In genomic region chr12:80846861-80847268, GRCm38 (mm10) we compare ENCODE assay signal across 10 mouse cellular contexts. TPM values are rescaled to one million over a fixed set of nuclear protein-coding genes. Genes with fewer than 3 reads are reported as not detected.
DNase-seq lines count a peak whose midpoint lies in the region; ATAC-seq lines count a peak whose summit lies in the region.
"Had no signal": no experiment of that assay in that cellular context is flagged by ENCODE, and none has a peak within 500 bp of the region (broad histone marks: within the 10 kb centered on the region; RNA-seq: fewer than 3 reads in every experiment).

No protein-coding gene starts in this region.

- H3K9ac ChIP-seq in midbrain, embryonic 11.5 days (ENCODE audit: low read length) = no peak overlapping the region
- H3K9ac ChIP-seq in midbrain, embryonic 13.5 days (replicated peaks) = no peak overlapping the region
- H3K9ac ChIP-seq: lung, embryonic 15.5 days had no signal

- H3K27ac ChIP-seq in midbrain, embryonic 11.5 days (ENCODE audit: low read depth, low read length) = no peak overlapping the region
- no peak overlapping the region for H3K27ac ChIP-seq in midbrain, embryonic 13.5 days
- H3K27ac ChIP-seq: lung, embryonic 15.5 days had no signal

- WGBS in midbrain, embryonic 11.5 days = 95% methylated on average over 1 of the region's 1 CpGs
- WGBS in midbrain, embryonic 13.5 days = 88% methylated on average over 1 of the region's 1 CpGs

- no peaks in the 10 kb centered on the region for H3K9me3 ChIP-seq in midbrain, embryonic 11.5 days (ENCODE audit: control insufficient read depth, low read length)
- H3K9me3 ChIP-seq in midbrain, embryonic 13.5 days = no peaks in the 10 kb centered on the region
- H3K9me3 ChIP-seq: lung, embryonic 15.5 days had no signal

- peak; percentile 91 for DNase-seq in heart, adult 11 months
- DNase-seq in heart, postnatal 4 days = no peak
- DNase-seq in midbrain, embryonic 11.5 days (ENCODE audit: low spot score, missing footprints) = peak; percentile 64
- no peak for DNase-seq in thymus, postnatal 25 days
- DNase-seq in ovary, postnatal 10 days (ENCODE audit: low spot score) = no peak
- no peak for DNase-seq in right cerebral cortex, postnatal 25 days
- DNase-seq: adrenal gland, postnatal 25 days had no signal

- no peak overlapping the region for H3K4me2 ChIP-seq in midbrain, embryonic 11.5 days
- H3K4me2 ChIP-seq in midbrain, embryonic 13.5 days (replicated peaks) = no peak overlapping the region
- H3K4me2 ChIP-seq: lung, embryonic 15.5 days had no signal

- H3K4me3 ChIP-seq in midbrain, embryonic 11.5 days (ENCODE audit: low read depth, low read length) = no peak overlapping the region
- H3K4me3 ChIP-seq in midbrain, embryonic 13.5 days (replicated peaks) = no peak overlapping the region
- H3K4me3 ChIP-seq: lung, embryonic 15.5 days had no signal

- H3K36me3 ChIP-seq in midbrain, embryonic 11.5 days (ENCODE audit: control insufficient read depth, insufficient read depth, low read length) = no peaks in the 10 kb centered on the region
- H3K36me3 ChIP-seq in midbrain, embryonic 13.5 days = no peaks in the 10 kb centered on the region
- H3K36me3 ChIP-seq: lung, embryonic 15.5 days had no signal

- ATAC-seq in midbrain, embryonic 11.5 days (ENCODE audit: low FRiP score) = no peak
- no peak for ATAC-seq in midbrain, embryonic 13.5 days
- peak; percentile 75 to 76 for ATAC-seq in hematopoietic stem cell, adult 5-6 weeks (replicated peaks in 1 of 2; ENCODE audit: insufficient read depth in 1 of 2, low FRiP score in 2 of 2, low TSS enrichment in 1 of 2, low read depth in 1 of 2, poor library complexity in 2 of 2, severe bottlenecking in 2 of 2)

- no peaks in the 10 kb centered on the region for H3K27me3 ChIP-seq in midbrain, embryonic 11.5 days (ENCODE audit: control insufficient read depth, insufficient read depth, low read length)
- no peaks in the 10 kb centered on the region for H3K27me3 ChIP-seq in midbrain, embryonic 13.5 days
- H3K27me3 ChIP-seq: lung, embryonic 15.5 days had no signal

- peaks cover 8% of the 10 kb centered on the region; the same call in 1 of the 2 replicates for H3K4me1 ChIP-seq in midbrain, embryonic 11.5 days (ENCODE audit: control insufficient read depth, insufficient read depth, low read length)
- H3K4me1 ChIP-seq in midbrain, embryonic 13.5 days (replicated peaks) = peaks cover 16% of the 10 kb centered on the region

RNA-seq across cellular contexts. Expression of gene Susd6, which starts 56.6 kb away (rescaled TPM):
- 10 to 100 TPM; 46.3 to 49.6 TPM for total RNA-seq in heart, postnatal 4 days (2021)
- 18.4 and 19.0 TPM in 2 replicates for polyA plus RNA-seq in midbrain, embryonic 11.5 days (2014; fragmentation: Nextera tagmentation; extraction: Ambion mirVana)
- polyA plus RNA-seq in midbrain, embryonic 13.5 days (2015; fragmentation: Nextera tagmentation; extraction: Ambion mirVana) = 13.0 and 14.5 TPM in 2 replicates
- 27.5 and 31.9 TPM in 2 replicates for total RNA-seq in hematopoietic stem cell, adult 5-6 weeks (2017)

Comparison
In these comparisons a context has a peak if more than half of its experiments do, and no peak if none do; other contexts are left out.
1. DNase-seq: peak in heart, adult 11 months (single experiment) and midbrain, embryonic 11.5 days (single experiment); none in heart, postnatal 4 days (single experiment), thymus, postnatal 25 days (single experiment), ovary, postnatal 10 days (single experiment) and right cerebral cortex, postnatal 25 days (single experiment).
2. ATAC-seq: peak in hematopoietic stem cell, adult 5-6 weeks (2 of 2); none in midbrain, embryonic 11.5 days (single experiment) and midbrain, embryonic 13.5 days (single experiment).